Mouse (Mus musculus) C2C12 (cell line): ENCODE measurements around the gene St6galnac1. TPM values are rescaled to one million over a fixed set of nuclear protein-coding genes. Genes with fewer than 3 reads are reported as not detected.
"Not testable (repeated sequence)": the region's sequence is repeated elsewhere in the genome, so short reads cannot be mapped to it uniquely, and the experiment has no call there.

ENCODE experiments used
- H3K27me3 ChIP-seq: one replicate; pipeline ENCODE4 v1.6.1; 2011; ENCODE audit not compliant: control insufficient read depth, insufficient read depth, insufficient read length
- H3K36me3 ChIP-seq: one replicate; pipeline ENCODE4 v1.6.1; 2011; ENCODE audit not compliant: control insufficient read depth, insufficient read depth
- H3K4me3 ChIP-seq: one replicate; pipeline ENCODE4 v1.5.1; 2011; ENCODE audit warnings: mild to moderate bottlenecking, control low read depth; ENCODE audit not compliant: poor library complexity, insufficient read depth, severe bottlenecking
- H3K79me2 ChIP-seq: one replicate; pipeline ENCODE4 v1.6.1; 2011; ENCODE audit not compliant: control insufficient read depth, insufficient read depth
- H3K79me3 ChIP-seq: one replicate; pipeline ENCODE4 v1.6.1; 2011; ENCODE audit warnings: low read depth, control low read depth
- H3ac ChIP-seq: one replicate; pipeline ENCODE3; 2011; ENCODE audit warnings: low read depth; ENCODE audit not compliant: control insufficient read depth, insufficient read length
- CEBPB ChIP-seq: IDR thresholded peaks from one replicate; pipeline ENCODE4 v1.6.1; 2011; ENCODE audit warnings: low read depth, mild to moderate bottlenecking, control low read depth, moderate library complexity
- CTCF ChIP-seq: IDR thresholded peaks from one replicate; pipeline ENCODE4 v1.5.1; 2011; ENCODE audit not compliant: control insufficient read depth, insufficient read depth, insufficient read length
- FOSL1 ChIP-seq: IDR thresholded peaks from one replicate; pipeline ENCODE4 v1.8.0; 2011; ENCODE audit warnings: mild to moderate bottlenecking, low read length; ENCODE audit not compliant: poor library complexity, insufficient read depth, severe bottlenecking
- MAX ChIP-seq: IDR thresholded peaks from one replicate; pipeline ENCODE4 v1.6.1; 2011; ENCODE audit warnings: mild to moderate bottlenecking, control low read depth
- MYOD1 ChIP-seq: IDR thresholded peaks from one replicate; pipeline ENCODE4 v1.6.1; 2011; ENCODE audit warnings: low read depth; ENCODE audit not compliant: control insufficient read depth, insufficient read length
- MYOG ChIP-seq: IDR thresholded peaks from one replicate; pipeline ENCODE4 v1.6.1; 2011; ENCODE audit not compliant: control insufficient read depth, insufficient read length; ENCODE audit errors: extremely low read depth
- USF1 ChIP-seq: IDR thresholded peaks from one replicate; pipeline ENCODE4 v1.6.1; 2011; ENCODE audit warnings: low read depth, mild to moderate bottlenecking, control low read depth, moderate library complexity
- polyA plus RNA-seq: library from polyadenylated mRNA; unstranded; fragments of >200 nt; fragmentation: generic; extraction: Trizol; gene quantifications from one replicate; pipeline ENCODE4 v1.2.1, GENCODE M21; 2012; ENCODE audit warnings: missing spikeins

St6galnac1 gene
- polyA plus RNA-seq, 1 experiment = not detected

GRCm38 (mm10) chr11:116738411-116738810, 36.9 kb downstream of the St6galnac1 start:
- TF ChIP-seq CTCF (no peak), MAX (no peak)
- Histone ChIP-seq H3K79me2 (no peaks in the 10 kb centered on the region), H3ac (no peak overlapping the region)

GRCm38 (mm10) chr11:116732536-116732935, 42.8 kb downstream of the St6galnac1 start:
- no peaks in the 10 kb centered on the region for H3K36me3 ChIP-seq

More at GRCm38 (mm10) chr11:116738411-116738810, 36.9 kb downstream of the St6galnac1 start:
- no peaks in the 10 kb centered on the region for H3K27me3 ChIP-seq
- H3K36me3 ChIP-seq = no peaks in the 10 kb centered on the region
- no peak overlapping the region for H3K4me3 ChIP-seq
- H3K79me3 ChIP-seq = no peaks in the 10 kb centered on the region

GRCm38 (mm10) chr11:116731060-116731580, 44.2 kb downstream of the St6galnac1 start:
- not testable (repeated sequence) for H3ac ChIP-seq, H3K27me3 ChIP-seq, H3K4me3 ChIP-seq, H3K36me3 ChIP-seq, H3K79me3 ChIP-seq, H3K79me2 ChIP-seq

More at GRCm38 (mm10) chr11:116732536-116732935, 42.8 kb downstream of the St6galnac1 start:
- Histone ChIP-seq H3K79me3 (no peaks in the 10 kb centered on the region), H3K27me3 (peaks cover 6% of the 10 kb centered on the region), H3K4me3 (no peak overlapping the region), H3K79me2 (no peaks in the 10 kb centered on the region), H3ac (no peak overlapping the region)
- TF ChIP-seq MYOD1 (no peak), FOSL1 (no peak), USF1 (no peak), CTCF (no peak), CEBPB (no peak)

GRCm38 (mm10) chr11:116729276-116730008, 45.9 kb downstream of the St6galnac1 start:
- no peak overlapping the region for H3K4me3 ChIP-seq
- no peaks in the 10 kb centered on the region for H3K79me2 ChIP-seq
- no peak overlapping the region for H3ac ChIP-seq
- H3K36me3 ChIP-seq = no peaks in the 10 kb centered on the region
- H3K79me3 ChIP-seq = no peaks in the 10 kb centered on the region
- TF ChIP-seq MAX (no peak), USF1 (no peak), FOSL1 (no peak), MYOD1 (no peak), MYOG (no peak), CTCF (no peak), CEBPB (no peak)
- peaks cover 6% of the 10 kb centered on the region for H3K27me3 ChIP-seq

GRCm38 (mm10) chr11:116726156-116726555, 49.2 kb downstream of the St6galnac1 start:
- no peaks in the 10 kb centered on the region for H3K36me3 ChIP-seq
- peaks cover 6% of the 10 kb centered on the region for H3K27me3 ChIP-seq
- no peak for TF ChIP-seq MYOD1
- TF ChIP-seq MAX = no peak
- no peak for TF ChIP-seq FOSL1
- TF ChIP-seq MYOG = no peak
- TF ChIP-seq CEBPB = no peak
- H3K79me2 ChIP-seq = no peaks in the 10 kb centered on the region
- H3ac ChIP-seq = no peak overlapping the region
- H3K79me3 ChIP-seq = no peaks in the 10 kb centered on the region
- H3K4me3 ChIP-seq = no peak overlapping the region

GRCm38 (mm10) chr11:116725031-116725948, 50.0 kb downstream of the St6galnac1 start:
- TF ChIP-seq CEBPB (no peak), MYOG (no peak), MAX (no peak), USF1 (no peak), MYOD1 (no peak), FOSL1 (no peak), CTCF (no peak)
- Histone ChIP-seq H3K79me3 (no peaks in the 10 kb centered on the region), H3K27me3 (peaks cover 6% of the 10 kb centered on the region), H3ac (no peak overlapping the region), H3K36me3 (no peaks in the 10 kb centered on the region), H3K79me2 (no peaks in the 10 kb centered on the region), H3K4me3 (no peak overlapping the region)
